Mouse (Mus musculus) cortical plate, adult 2 months (tissue): ENCODE data around the gene Twnk.
A peak's percentile ranks its signal among the peaks of the same experiment; 100 is the strongest.

Experiments
- CTCF ChIP-seq: fragments of 200-500 bp; IDR thresholded peaks from 2 replicates; pipeline ENCODE4 v1.5.1; 2011; ENCODE audit warnings: mild to moderate bottlenecking, control low read depth, low read length; ENCODE audit not compliant: insufficient read depth; ENCODE audit errors: extremely low read depth
- POLR2A ChIP-seq: fragments of 200-500 bp; IDR thresholded peaks from 2 replicates; pipeline ENCODE4 v1.6.1; 2011; ENCODE audit warnings: mild to moderate bottlenecking, low read length, control low read depth; ENCODE audit not compliant: insufficient read depth; ENCODE audit errors: extremely low read depth

GRCm38 (mm10) chr19:45056364-45056763 lies 50.9 kb downstream of the Twnk start:
- TF ChIP-seq CTCF (peak; percentile 62), POLR2A (no peak)
